Mouse (Mus musculus) thymus, adult 2 months (tissue): ENCODE measurements around the gene Zfp462. TPM values are rescaled to one million over a fixed set of nuclear protein-coding genes. Genes with fewer than 3 reads are reported as not detected.
"Not testable (repeated sequence)": the region's sequence is repeated elsewhere in the genome, so short reads cannot be mapped to it uniquely, and the experiment has no call there.

Experiments
- DNase-seq: peaks from one replicate; pipeline ENCODE4 v3.0.0; 2021
- H3K27ac ChIP-seq: fragments of 200-500 bp; 2 replicates; pipeline ENCODE4 v1.5.1; 2012; ENCODE audit warnings: low read length, control low read depth; ENCODE audit not compliant: control insufficient read depth, insufficient read depth
- H3K27me3 ChIP-seq: fragments of 200-500 bp; 2 replicates; pipeline ENCODE4 v1.6.1; 2012; ENCODE audit warnings: mild to moderate bottlenecking, low read length, moderate library complexity, mixed read lengths; ENCODE audit not compliant: control insufficient read depth, insufficient read depth
- H3K36me3 ChIP-seq: fragments of 200-500 bp; 2 replicates; pipeline ENCODE4 v1.6.1; 2012; ENCODE audit warnings: mild to moderate bottlenecking, low read length, moderate library complexity; ENCODE audit not compliant: control insufficient read depth, insufficient read depth
- H3K4me1 ChIP-seq: fragments of 200-500 bp; replicated peaks from 2 replicates; pipeline ENCODE4 v1.6.1; 2012; ENCODE audit warnings: low read length; ENCODE audit not compliant: control insufficient read depth, insufficient read depth
- H3K4me3 ChIP-seq: fragments of 200-500 bp; 2 replicates; pipeline ENCODE4 v1.5.1; 2012; ENCODE audit warnings: mild to moderate bottlenecking, low read length, control low read depth, moderate library complexity; ENCODE audit not compliant: control insufficient read depth, insufficient read depth
- CTCF ChIP-seq: fragments of 200-500 bp; IDR thresholded peaks from 2 replicates; pipeline ENCODE4 v1.5.1; 2012; ENCODE audit warnings: mild to moderate bottlenecking, control low read depth, low read length, moderate library complexity, borderline replicate concordance; ENCODE audit not compliant: control insufficient read depth, poor library complexity, insufficient read depth; ENCODE audit errors: extremely low read depth
- POLR2A ChIP-seq: fragments of 200-500 bp; IDR thresholded peaks from 2 replicates; pipeline ENCODE4 v1.6.1; 2012; ENCODE audit warnings: mild to moderate bottlenecking, low read length, control low read depth, moderate library complexity; ENCODE audit not compliant: control insufficient read depth, poor library complexity, insufficient read depth; ENCODE audit errors: extremely low read depth
- WGBS: fragments of 180-500 bp; shearing (Covaris S2); methylation state at CpG from one replicate; pipeline ENCODE4 v1.1.7; 2018; 5-methylcytosine and 5-hydroxymethylcytosine counted together
- polyA plus RNA-seq: library from polyadenylated mRNA; depleted of rRNA; stranded (reverse); fragments of >200 nt; gene quantifications from 2 replicates; pipeline ENCODE4 v1.2.3, GENCODE M21; 2012

Gene Zfp462
- polyA plus RNA-seq, 1 experiment, result 1.9 TPM

GRCm38 (mm10) chr4:54972827-54973560 lies 28.1 kb downstream of the Zfp462 start:
- Histone ChIP-seq H3K27me3 (no peaks in the 10 kb centered on the region), H3K27ac (no peak overlapping the region), H3K4me3 (no peak overlapping the region), H3K36me3 (no peaks in the 10 kb centered on the region), H3K4me1 (no peaks in the 10 kb centered on the region)
- TF ChIP-seq POLR2A, result no peak
- TF ChIP-seq CTCF, result no peak
- 82% methylated on average over 8 of the region's 8 CpGs for WGBS
- DNase-seq, result no peak

GRCm38 (mm10) chr4:54979771-54980472 lies 35.1 kb downstream of the Zfp462 start:
- Histone ChIP-seq H3K27me3 (no peaks in the 10 kb centered on the region), H3K27ac (no peak overlapping the region), H3K4me1 (no peaks in the 10 kb centered on the region), H3K36me3 (no peaks in the 10 kb centered on the region), H3K4me3 (no peak overlapping the region)
- 33% methylated on average over 13 of the region's 13 CpGs for WGBS
- DNase-seq, result no peak
- TF ChIP-seq POLR2A, result no peak
- no peak for TF ChIP-seq CTCF

GRCm38 (mm10) chr4:54984502-54984901 lies 39.7 kb downstream of the Zfp462 start:
- WGBS, result 96% methylated on average over 2 of the region's 2 CpGs
- TF ChIP-seq POLR2A (no peak), CTCF (no peak)
- Histone ChIP-seq H3K27me3 (no peaks in the 10 kb centered on the region), H3K4me1 (no peaks in the 10 kb centered on the region), H3K36me3 (no peaks in the 10 kb centered on the region), H3K27ac (no peak overlapping the region), H3K4me3 (no peak overlapping the region)
- DNase-seq, result no peak

- H3K4me1 ChIP-seq, result no peaks in the 10 kb centered on the region
- no peak overlapping the region for H3K4me3 ChIP-seq
- TF ChIP-seq CTCF (no peak), POLR2A (no peak)
- DNase-seq, result no peak
- H3K27me3 ChIP-seq, result no peaks in the 10 kb centered on the region
- 85% methylated on average over 4 of the region's 4 CpGs for WGBS
- H3K36me3 ChIP-seq, result no peaks in the 10 kb centered on the region
- H3K27ac ChIP-seq, result no peak overlapping the region
Observed at GRCm38 (mm10) chr4:54986671-54987070, 41.8 kb downstream of the Zfp462 start.

GRCm38 (mm10) chr4:54987256-54987655 lies 42.4 kb downstream of the Zfp462 start:
- Histone ChIP-seq H3K4me3 (no peak overlapping the region), H3K27me3 (no peaks in the 10 kb centered on the region), H3K36me3 (no peaks in the 10 kb centered on the region), H3K27ac (no peak overlapping the region), H3K4me1 (no peaks in the 10 kb centered on the region)
- WGBS, result 84% methylated on average over 3 of the region's 3 CpGs
- TF ChIP-seq CTCF (no peak), POLR2A (no peak)
- DNase-seq, result no peak

GRCm38 (mm10) chr4:54987926-54988325 lies 43.1 kb downstream of the Zfp462 start:
- H3K27ac ChIP-seq, result no peak overlapping the region
- DNase-seq, result no peak
- no peaks in the 10 kb centered on the region for H3K4me1 ChIP-seq
- WGBS, result 97% methylated on average over 1 of the region's 1 CpGs
- TF ChIP-seq CTCF (no peak), POLR2A (no peak)
- no peaks in the 10 kb centered on the region for H3K27me3 ChIP-seq
- H3K36me3 ChIP-seq, result no peaks in the 10 kb centered on the region
- no peak overlapping the region for H3K4me3 ChIP-seq

- Histone ChIP-seq H3K4me1 (no peaks in the 10 kb centered on the region), H3K36me3 (no peaks in the 10 kb centered on the region), H3K4me3 (no peak overlapping the region), H3K27me3 (no peaks in the 10 kb centered on the region), H3K27ac (no peak overlapping the region)
- no peak for DNase-seq
- TF ChIP-seq CTCF (no peak), POLR2A (no peak)
- 88% methylated on average over 5 of the region's 5 CpGs for WGBS
Observed at GRCm38 (mm10) chr4:54991973-54992372, 47.1 kb downstream of the Zfp462 start.

- H3K4me3 ChIP-seq, H3K27ac ChIP-seq, DNase-seq, H3K36me3 ChIP-seq, H3K27me3 ChIP-seq, H3K4me1 ChIP-seq: not testable (repeated sequence)
Observed at GRCm38 (mm10) chr4:54993001-54993400, 48.2 kb downstream of the Zfp462 start.
